Mouse (Mus musculus) liver, embryonic 14.5 days (tissue): Measurements from ENCODE around the gene Aagab.

Experiments used
- CTCF ChIP-seq: IDR thresholded peaks from 2 replicates; pipeline ENCODE4 v1.5.1; 2016; ENCODE audit warnings: antibody characterized with exemption, low read depth, control low read depth
- EP300 ChIP-seq: IDR thresholded peaks from 2 replicates; pipeline ENCODE4 v1.6.1; 2016; ENCODE audit warnings: antibody characterized with exemption, low read depth

DNA sequence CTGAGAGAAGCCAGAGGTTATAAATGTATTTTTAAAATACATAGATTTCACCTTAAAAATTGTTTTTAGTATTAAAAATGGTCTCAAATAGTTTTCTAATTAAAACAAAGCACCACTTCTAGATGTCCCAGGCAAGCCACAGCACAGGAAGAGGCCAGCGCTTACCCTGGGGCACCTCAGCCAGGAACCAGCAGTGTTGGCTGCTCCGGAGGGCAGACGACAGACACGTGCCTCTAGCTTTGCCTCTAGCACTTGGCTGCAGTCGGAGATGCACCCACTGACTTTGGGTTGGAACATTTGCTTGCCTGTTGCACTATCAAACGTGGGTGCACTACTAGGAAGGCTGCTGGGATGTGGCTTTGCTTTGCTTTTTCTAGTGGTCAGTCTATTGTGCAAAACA, 30.6 kb upstream of the Aagab start:
- no peak for TF ChIP-seq CTCF
- TF ChIP-seq EP300, result no peak
